Mouse (Mus musculus): ENCODE results near the gene Cradd. TPM values are rescaled to one million over a fixed set of nuclear protein-coding genes. Genes with fewer than 3 reads are reported as not detected.

The Cradd gene
- polyA plus RNA-seq, 1 experiment, result 4.0 TPM

DNA sequence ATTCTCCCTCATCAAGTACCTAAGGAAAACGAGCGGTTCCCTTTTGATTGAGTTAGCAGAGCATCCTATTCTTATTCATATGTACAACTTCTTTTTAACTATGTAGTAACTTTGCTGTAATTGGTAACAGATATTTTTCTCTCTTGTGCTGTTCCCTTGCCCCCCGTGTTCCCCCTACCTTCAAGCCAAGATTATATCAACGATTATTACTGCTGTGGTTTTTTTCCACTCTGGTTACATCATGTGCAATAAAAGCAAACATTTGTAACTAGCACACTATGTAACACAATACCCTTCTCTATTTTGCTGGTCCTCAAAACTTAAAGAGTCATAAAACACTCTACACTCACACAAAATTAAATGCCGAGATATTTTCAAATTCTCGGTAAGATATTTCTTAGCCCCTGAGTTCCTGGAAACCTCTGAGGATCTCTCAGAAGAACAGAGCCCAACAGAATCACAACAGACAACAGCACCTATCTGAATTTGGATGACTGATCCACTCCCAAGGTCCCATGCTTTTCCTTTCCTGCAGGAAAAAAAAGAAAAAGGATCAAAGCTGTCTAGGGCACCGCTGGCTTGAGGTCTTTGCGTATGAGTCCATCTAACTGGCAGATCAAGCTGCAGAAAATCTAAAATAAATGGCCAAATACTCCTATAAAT is 68.8 kb downstream of the Cradd start:
- H3K27ac ChIP-seq (ENCODE audit: control insufficient read depth, insufficient read depth, low read depth, low read length), result no peak overlapping the region
- peaks cover 17% of the 10 kb centered on the region for H3K4me1 ChIP-seq (ENCODE audit: control insufficient read depth, insufficient read depth, low read length)
- no peak for TF ChIP-seq POLR2A (IDR thresholded peaks at IDR 0.05; ENCODE audit: control insufficient read depth, low read depth, low read length)
- no peak for TF ChIP-seq CTCF (IDR thresholded peaks at IDR 0.05; ENCODE audit: control insufficient read depth, insufficient read depth, insufficient replicate concordance, low read depth, low read length)
- no peaks in the 10 kb centered on the region for H3K36me3 ChIP-seq (ENCODE audit: control insufficient read depth, insufficient read depth, low read length)
- H3K4me3 ChIP-seq (ENCODE audit: control insufficient read depth, low read depth, low read length), result no peak overlapping the region
- no peaks in the 10 kb centered on the region for H3K27me3 ChIP-seq (ENCODE audit: control insufficient read depth, insufficient read depth, low read length)

DNA sequence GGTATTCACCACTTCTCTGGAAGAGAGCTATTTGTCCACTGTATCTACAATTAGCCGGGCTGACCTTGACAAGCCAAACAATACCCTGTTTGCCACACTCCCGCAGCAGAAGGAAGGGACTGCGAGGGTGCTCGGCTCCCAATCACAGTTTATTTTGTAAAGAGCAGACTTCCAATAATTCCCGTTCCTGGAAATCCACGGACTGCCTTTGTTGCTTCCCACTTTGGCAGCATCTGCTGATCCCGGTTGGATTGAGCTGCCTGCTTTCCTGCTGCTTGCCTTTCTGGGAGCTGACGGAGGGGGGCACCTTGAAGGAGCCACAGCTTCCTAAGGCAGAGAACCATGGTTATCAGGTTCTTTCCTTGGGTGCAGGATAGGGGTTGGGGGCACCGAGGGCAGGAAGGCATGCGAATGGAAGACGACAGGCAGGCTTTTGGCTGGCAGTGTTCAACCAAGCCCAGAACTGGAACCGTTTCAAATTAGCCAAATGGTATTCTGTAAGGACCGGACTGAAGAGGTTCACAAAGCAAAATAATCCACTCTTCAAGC is 69.4 kb downstream of the Cradd start:
- no peak for TF ChIP-seq POLR2A (IDR thresholded peaks at IDR 0.05; ENCODE audit: control insufficient read depth, low read depth, low read length)
- TF ChIP-seq CTCF (IDR thresholded peaks at IDR 0.05; ENCODE audit: control insufficient read depth, insufficient read depth, insufficient replicate concordance, low read depth, low read length), result no peak
- peaks cover 17% of the 10 kb centered on the region for H3K4me1 ChIP-seq (ENCODE audit: control insufficient read depth, insufficient read depth, low read length)
- no peak overlapping the region for H3K27ac ChIP-seq (ENCODE audit: control insufficient read depth, insufficient read depth, low read depth, low read length)
- H3K36me3 ChIP-seq (ENCODE audit: control insufficient read depth, insufficient read depth, low read length), result no peaks in the 10 kb centered on the region
- no peaks in the 10 kb centered on the region for H3K27me3 ChIP-seq (ENCODE audit: control insufficient read depth, insufficient read depth, low read length)
- H3K4me3 ChIP-seq (ENCODE audit: control insufficient read depth, low read depth, low read length), result no peak overlapping the region

DNA sequence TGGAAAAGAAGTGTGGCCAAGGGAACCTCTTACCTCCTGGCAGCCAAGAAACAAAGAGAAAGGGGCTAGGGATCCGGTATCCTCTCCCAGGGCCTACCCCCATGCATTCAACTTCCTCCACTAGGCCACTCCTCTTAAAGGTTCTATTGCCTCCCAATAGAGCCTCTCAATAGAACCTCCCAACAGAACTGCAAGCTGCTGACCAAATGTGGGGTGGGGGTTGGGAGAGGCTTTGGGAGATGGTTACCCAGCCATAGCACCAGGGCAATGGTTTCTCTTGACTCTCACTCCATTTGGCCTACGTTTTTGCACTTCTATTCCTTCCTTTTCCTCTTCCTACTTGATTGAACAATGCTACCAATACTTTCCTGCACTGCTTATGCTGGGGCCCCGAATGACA is 69.9 kb downstream of the Cradd start:
- peaks cover 17% of the 10 kb centered on the region for H3K4me1 ChIP-seq (ENCODE audit: control insufficient read depth, insufficient read depth, low read length)

DNA sequence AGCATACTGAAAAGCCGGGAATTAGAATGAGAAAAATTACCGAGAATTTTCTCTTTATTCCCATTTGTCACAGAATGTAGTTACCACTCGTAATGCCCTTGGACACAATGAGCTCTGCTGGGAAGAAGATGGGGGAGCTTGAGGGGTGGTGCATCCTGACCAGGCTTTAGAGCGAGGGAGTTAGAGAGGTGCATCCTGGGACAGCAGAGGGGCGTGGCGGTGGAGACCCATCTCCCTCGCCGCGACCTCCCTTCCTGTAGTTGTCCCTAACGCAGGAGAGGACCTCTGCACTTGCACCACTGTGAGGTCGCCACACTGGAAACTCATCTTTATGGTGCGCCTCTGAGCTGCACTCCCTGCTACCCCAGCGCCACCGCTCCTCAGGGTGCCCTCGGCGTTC is 72.3 kb downstream of the Cradd start:
- H3K4me1 ChIP-seq (ENCODE audit: control insufficient read depth, insufficient read depth, low read length), result peaks cover 23% of the 10 kb centered on the region
- H3K27me3 ChIP-seq (ENCODE audit: control insufficient read depth, insufficient read depth, low read length), result no peaks in the 10 kb centered on the region
- peak overlapping the region; percentile 17 for H3K4me3 ChIP-seq (ENCODE audit: control insufficient read depth, low read depth, low read length)
- TF ChIP-seq CTCF (IDR thresholded peaks at IDR 0.05; ENCODE audit: control insufficient read depth, insufficient read depth, insufficient replicate concordance, low read depth, low read length) (no peak), POLR2A (IDR thresholded peaks at IDR 0.05; ENCODE audit: control insufficient read depth, low read depth, low read length) (no peak)
- H3K27ac ChIP-seq (ENCODE audit: control insufficient read depth, insufficient read depth, low read depth, low read length), result no peak overlapping the region
- H3K36me3 ChIP-seq (ENCODE audit: control insufficient read depth, insufficient read depth, low read length), result no peaks in the 10 kb centered on the region

More for the DNA sequence above, 69.9 kb downstream of the Cradd start:
- Histone ChIP-seq H3K4me3 (ENCODE audit: control insufficient read depth, low read depth, low read length) (no peak overlapping the region), H3K27me3 (ENCODE audit: control insufficient read depth, insufficient read depth, low read length) (no peaks in the 10 kb centered on the region), H3K27ac (ENCODE audit: control insufficient read depth, insufficient read depth, low read depth, low read length) (no peak overlapping the region), H3K36me3 (ENCODE audit: control insufficient read depth, insufficient read depth, low read length) (no peaks in the 10 kb centered on the region)
- no peak for TF ChIP-seq POLR2A (IDR thresholded peaks at IDR 0.05; ENCODE audit: control insufficient read depth, low read depth, low read length)
- TF ChIP-seq CTCF (IDR thresholded peaks at IDR 0.05; ENCODE audit: control insufficient read depth, insufficient read depth, insufficient replicate concordance, low read depth, low read length), result no peak

DNA sequence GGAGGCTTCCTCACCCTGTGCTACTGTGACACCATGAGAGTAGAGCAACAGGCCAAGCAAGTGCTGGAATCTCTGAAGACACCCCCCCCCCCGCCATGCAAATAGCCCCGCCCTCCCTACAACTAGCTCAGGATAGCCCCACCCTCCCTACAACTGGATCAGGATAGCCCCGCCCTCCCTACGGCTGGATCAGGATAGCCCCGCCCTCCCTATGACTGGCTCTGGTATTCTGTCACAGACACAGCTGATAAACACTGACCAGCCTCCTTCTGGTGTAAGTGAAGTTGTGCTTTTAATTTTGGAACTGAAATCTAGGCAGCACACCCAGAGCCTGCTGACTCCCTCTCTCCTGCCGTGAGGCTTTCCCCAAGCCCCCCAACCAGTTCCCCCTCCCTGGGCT is 75.6 kb downstream of the Cradd start:
- H3K27me3 ChIP-seq (ENCODE audit: control insufficient read depth, insufficient read depth, low read length), result no peaks in the 10 kb centered on the region
- no peak overlapping the region for H3K27ac ChIP-seq (ENCODE audit: control insufficient read depth, insufficient read depth, low read depth, low read length)
- peaks cover 10% of the 10 kb centered on the region for H3K4me1 ChIP-seq (ENCODE audit: control insufficient read depth, insufficient read depth, low read length)
- no peak overlapping the region for H3K4me3 ChIP-seq (ENCODE audit: control insufficient read depth, low read depth, low read length)
- H3K36me3 ChIP-seq (ENCODE audit: control insufficient read depth, insufficient read depth, low read length), result no peaks in the 10 kb centered on the region
- TF ChIP-seq POLR2A (IDR thresholded peaks at IDR 0.05; ENCODE audit: control insufficient read depth, low read depth, low read length) (no peak), CTCF (IDR thresholded peaks at IDR 0.05; ENCODE audit: control insufficient read depth, insufficient read depth, insufficient replicate concordance, low read depth, low read length) (no peak)

DNA sequence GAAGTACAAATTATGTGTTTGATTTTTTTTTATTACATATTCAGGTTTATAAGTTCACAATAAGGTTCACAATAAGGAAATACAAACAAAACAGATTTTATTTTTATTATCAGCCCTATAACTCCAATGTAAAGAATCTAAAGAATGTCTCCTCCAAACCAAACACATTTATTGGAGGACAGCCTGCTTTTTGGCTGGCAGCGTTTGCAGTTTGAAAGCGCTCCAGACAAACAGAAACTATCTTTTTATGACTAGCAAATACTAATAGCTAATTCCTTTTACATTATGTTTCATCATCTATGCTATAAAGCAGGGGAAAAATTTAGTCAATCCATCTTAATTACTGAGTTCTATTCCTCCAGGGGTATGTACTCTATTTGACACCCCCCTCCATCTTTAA is 77.2 kb downstream of the Cradd start:
- Histone ChIP-seq H3K4me1 (ENCODE audit: control insufficient read depth, insufficient read depth, low read length) (peaks cover 7% of the 10 kb centered on the region), H3K27me3 (ENCODE audit: control insufficient read depth, insufficient read depth, low read length) (no peaks in the 10 kb centered on the region), H3K27ac (ENCODE audit: control insufficient read depth, insufficient read depth, low read depth, low read length) (no peak overlapping the region), H3K36me3 (ENCODE audit: control insufficient read depth, insufficient read depth, low read length) (no peaks in the 10 kb centered on the region), H3K4me3 (ENCODE audit: control insufficient read depth, low read depth, low read length) (no peak overlapping the region)
- TF ChIP-seq CTCF (IDR thresholded peaks at IDR 0.05; ENCODE audit: control insufficient read depth, insufficient read depth, insufficient replicate concordance, low read depth, low read length), result no peak

DNA sequence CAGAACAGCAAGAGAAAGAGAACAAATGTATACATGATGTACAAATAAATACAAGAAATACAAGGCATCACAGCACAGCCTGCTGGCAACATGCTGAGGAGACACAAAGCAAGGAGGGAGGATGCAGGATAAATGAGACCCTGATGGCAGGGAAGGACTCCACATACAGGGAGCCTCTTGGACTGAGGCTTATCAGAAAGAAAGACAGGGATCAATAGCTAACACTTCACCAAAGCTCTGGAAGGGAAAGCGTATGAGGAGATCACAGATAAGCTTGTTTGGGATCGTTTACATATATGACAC is 78.3 kb downstream of the Cradd start:
- no peak overlapping the region for H3K27ac ChIP-seq (ENCODE audit: control insufficient read depth, insufficient read depth, low read depth, low read length)
- no peaks in the 10 kb centered on the region for H3K27me3 ChIP-seq (ENCODE audit: control insufficient read depth, insufficient read depth, low read length)
- H3K4me1 ChIP-seq (ENCODE audit: control insufficient read depth, insufficient read depth, low read length), result peaks cover 5% of the 10 kb centered on the region
- H3K36me3 ChIP-seq (ENCODE audit: control insufficient read depth, insufficient read depth, low read length), result no peaks in the 10 kb centered on the region
- TF ChIP-seq CTCF (IDR thresholded peaks at IDR 0.05; ENCODE audit: control insufficient read depth, insufficient read depth, insufficient replicate concordance, low read depth, low read length) (no peak), POLR2A (IDR thresholded peaks at IDR 0.05; ENCODE audit: control insufficient read depth, low read depth, low read length) (no peak)
- H3K4me3 ChIP-seq (ENCODE audit: control insufficient read depth, low read depth, low read length), result no peak overlapping the region

All from testis, adult 2 months (tissue).